Mouse (Mus musculus) embryonic facial prominence, embryonic 14.5 days (tissue): ENCODE data around the gene Edar. TPM values are rescaled to one million over a fixed set of nuclear protein-coding genes. Genes with fewer than 3 reads are reported as not detected.
"Not testable (repeated sequence)": the region's sequence is repeated elsewhere in the genome, so short reads cannot be mapped to it uniquely, and the experiment has no call there.

ENCODE experiments used
- ATAC-seq: fragments of 200-750 bp; cut with Nextera tagmentation; 2 replicates; pipeline ENCODE4 v1.8.0; 2017; ENCODE audit warnings: low read depth, moderate number of reproducible peaks, moderate TSS enrichment
- DNase-seq: peaks from one replicate; pipeline ENCODE4 v3.0.0-alpha.2; 2015; ENCODE audit warnings: low spot score
- H3K27ac ChIP-seq: fragments of 300-500 bp; sonication (generic); replicated peaks from 2 replicates; pipeline ENCODE4 v1.5.1; 2014; ENCODE audit warnings: low read depth, mild to moderate bottlenecking, low read length, moderate library complexity
- H3K27me3 ChIP-seq: fragments of 300-500 bp; sonication (generic); replicated peaks from 2 replicates; pipeline ENCODE4 v1.6.1; 2014; ENCODE audit warnings: low read length; ENCODE audit not compliant: control insufficient read depth, insufficient read depth
- H3K36me3 ChIP-seq: fragments of 300-500 bp; sonication (generic); 2 replicates; pipeline ENCODE4 v1.6.1; 2014; ENCODE audit warnings: low read length, mixed read lengths; ENCODE audit not compliant: control insufficient read depth, insufficient read depth
- H3K4me1 ChIP-seq: fragments of 300-500 bp; sonication (generic); 2 replicates; pipeline ENCODE4 v1.6.1; 2014; ENCODE audit warnings: antibody characterized with exemption, low read length; ENCODE audit not compliant: control insufficient read depth, insufficient read depth
- H3K4me2 ChIP-seq: fragments of 300-500 bp; sonication (generic); 2 replicates; pipeline ENCODE4 v1.6.1; 2014; ENCODE audit warnings: low read depth, mild to moderate bottlenecking, low read length, moderate library complexity, mixed read lengths
- H3K4me3 ChIP-seq: fragments of 300-500 bp; sonication (generic); 2 replicates; pipeline ENCODE4 v1.5.1; 2014; ENCODE audit warnings: low read depth, mild to moderate bottlenecking, low read length
- H3K9ac ChIP-seq: fragments of 300-500 bp; sonication (generic); 2 replicates; pipeline ENCODE4 v1.6.1; 2014; ENCODE audit warnings: low read depth, mild to moderate bottlenecking, low read length, moderate library complexity, mixed read lengths
- H3K9me3 ChIP-seq: fragments of 300-500 bp; sonication (generic); 2 replicates; pipeline ENCODE4 v1.6.1; 2016; ENCODE audit warnings: low read length; ENCODE audit not compliant: control insufficient read depth
- WGBS: fragments of 180-500 bp; shearing (Covaris S2); extraction: QIAGEN DNeasy Blood & Tissue Kit; methylation state at CpG from one replicate; pipeline ENCODE4 v1.1.7; 2014; 5-methylcytosine and 5-hydroxymethylcytosine counted together
- polyA plus RNA-seq: library from polyadenylated mRNA; unstranded; fragments of >200 nt; fragmentation: Nextera tagmentation; extraction: Ambion mirVana; gene quantifications from 2 replicates; pipeline ENCODE4 v1.2.1, GENCODE M21; 2014

Edar gene
- 1.4 and 2.6 TPM in 2 replicates for polyA plus RNA-seq

DNA sequence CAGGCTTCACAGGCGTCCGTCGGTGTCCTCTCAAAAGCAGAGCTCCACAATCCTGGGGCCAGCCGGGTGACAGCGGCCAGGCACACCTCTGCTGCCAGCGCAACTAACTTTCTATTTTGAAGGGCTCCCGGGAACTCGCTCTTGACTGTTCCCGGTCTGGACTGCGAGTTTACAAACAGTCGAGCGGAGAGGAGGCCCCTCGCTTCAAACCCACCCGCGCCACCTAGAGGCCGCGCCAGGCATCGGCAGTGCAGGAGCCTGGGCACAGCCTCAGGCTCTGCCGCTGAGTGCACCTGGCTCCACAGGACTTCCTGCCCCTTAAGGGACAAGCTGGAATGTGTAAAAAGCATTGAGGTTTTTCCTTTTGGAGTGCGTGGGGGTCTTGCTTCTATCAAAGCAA is at the start of gene Edar:
Edar (minus strand) TSS at position 122 of the 400 bp plus-strand sequence.
- Histone ChIP-seq H3K4me1 (no peaks in the 10 kb centered on the region), H3K9ac (peak within 1 kb of the TSS; percentile 63), H3K4me3 (peak within 1 kb of the TSS; percentile 43), H3K9me3 (no peaks in the 10 kb centered on the region), H3K4me2 (peak within 1 kb of the TSS; percentile 67), H3K36me3 (no peaks in the 10 kb centered on the region), H3K27ac (no peak within 1 kb of the TSS), H3K27me3 (no peaks in the 10 kb centered on the region)
- peak; percentile 90 for ATAC-seq
- 5% methylated on average over 20 of the region's 20 CpGs for WGBS
- DNase-seq, result peak; percentile 83

DNA sequence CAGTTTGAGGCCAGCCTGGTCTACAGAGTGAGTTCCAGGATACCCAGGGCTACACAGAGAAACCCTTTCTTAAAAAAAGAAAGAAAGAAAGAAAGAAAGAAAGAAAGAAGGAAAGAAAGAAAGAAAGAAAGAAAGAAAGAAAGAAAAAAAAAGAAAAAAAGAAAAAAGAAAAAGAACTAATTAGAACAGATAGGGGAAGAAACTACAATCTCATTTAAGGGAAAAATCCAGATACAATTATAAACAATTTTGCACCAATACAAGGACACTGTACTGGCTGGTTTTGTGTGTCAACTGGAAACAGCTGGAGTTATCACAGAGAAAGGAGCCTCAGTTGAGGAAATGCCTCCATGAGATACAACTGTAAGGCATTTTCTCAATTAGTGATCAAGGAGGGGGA is 42.7 kb upstream of the Edar start, which contains the start of gene Gm17542:
Gm17542 (minus strand) TSS at position 101 of the 400 bp plus-strand sequence.
- H3K4me2 ChIP-seq, H3K9ac ChIP-seq, H3K27ac ChIP-seq, H3K27me3 ChIP-seq, H3K36me3 ChIP-seq, ATAC-seq, DNase-seq, H3K4me3 ChIP-seq, H3K9me3 ChIP-seq, H3K4me1 ChIP-seq: not testable (repeated sequence)

DNA sequence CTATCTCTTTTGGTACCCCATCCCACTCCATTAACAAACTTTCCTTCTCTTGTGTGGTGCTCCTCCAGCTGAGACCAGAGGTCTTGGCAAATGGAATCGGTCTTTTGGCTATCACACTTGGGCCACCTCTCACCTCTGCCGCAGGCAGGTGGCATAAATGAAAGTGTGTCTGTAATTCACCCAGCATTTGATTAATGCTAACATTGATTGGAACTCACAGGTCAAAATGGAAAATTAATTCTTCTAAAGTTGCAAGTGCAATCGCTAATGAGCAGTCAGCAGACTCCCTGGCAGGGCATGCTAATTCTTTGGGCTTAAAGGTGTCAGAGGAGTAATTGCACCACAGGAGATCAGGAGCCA is 39.3 kb upstream of the Edar start:
- Histone ChIP-seq H3K9me3 (peaks cover 4% of the 10 kb centered on the region; the same call in 1 of the 2 replicates), H3K4me3 (no peak overlapping the region), H3K4me2 (peak overlapping the region; percentile 56), H3K36me3 (no peaks in the 10 kb centered on the region), H3K9ac (no peak overlapping the region), H3K27me3 (no peaks in the 10 kb centered on the region), H3K27ac (no peak overlapping the region), H3K4me1 (0 out of 2 replicates have a peak, but pooled peaks cover 5% of the 10 kb centered on the region)
- ATAC-seq, result no peak
- no peak for DNase-seq
- WGBS, result 61% methylated on average over 3 of the region's 3 CpGs

- 28% methylated on average over 24 of the region's 24 CpGs for WGBS
- Histone ChIP-seq H3K4me3 (peak overlapping the region; percentile 27), H3K27ac (no peak overlapping the region)
Measured at GRCm38 (mm10) chr10:58713855-58714788, 38.7 kb upstream of the Edar start.

GRCm38 (mm10) chr10:58713225-58713624 is 37.8 kb upstream of the Edar start:
- H3K9ac ChIP-seq, result no peak overlapping the region
- H3K27ac ChIP-seq, result no peak overlapping the region
- no peak overlapping the region for H3K4me2 ChIP-seq
- DNase-seq (no peak), ATAC-seq (no peak)
- WGBS, result 91% methylated on average over 7 of the region's 7 CpGs
- no peak overlapping the region for H3K4me3 ChIP-seq
- no peaks in the 10 kb centered on the region for H3K27me3 ChIP-seq
- H3K4me1 ChIP-seq, result 0 out of 2 replicates have a peak, but pooled peaks cover 5% of the 10 kb centered on the region
- no peaks in the 10 kb centered on the region for H3K36me3 ChIP-seq
- H3K9me3 ChIP-seq, result peaks cover 4% of the 10 kb centered on the region; the same call in 1 of the 2 replicates

More at GRCm38 (mm10) chr10:58713855-58714788, 38.7 kb upstream of the Edar start:
- Histone ChIP-seq H3K9me3 (peaks cover 4% of the 10 kb centered on the region; the same call in 1 of the 2 replicates), H3K36me3 (no peaks in the 10 kb centered on the region), H3K4me1 (0 out of 2 replicates have a peak, but pooled peaks cover 5% of the 10 kb centered on the region), H3K27me3 (no peaks in the 10 kb centered on the region), H3K4me2 (peak overlapping the region; percentile 56), H3K9ac (no peak overlapping the region)
- ATAC-seq (no peak), DNase-seq (peak; percentile 49)

GRCm38 (mm10) chr10:58709021-58709420 is 33.6 kb upstream of the Edar start:
- H3K4me3 ChIP-seq, result no peak overlapping the region
- no peaks in the 10 kb centered on the region for H3K36me3 ChIP-seq
- no peak overlapping the region for H3K27ac ChIP-seq
- H3K4me1 ChIP-seq, result 0 out of 2 replicates have a peak, but pooled peaks cover 4% of the 10 kb centered on the region
- no peak overlapping the region for H3K4me2 ChIP-seq
- H3K9ac ChIP-seq, result no peak overlapping the region
- H3K9me3 ChIP-seq, result no peaks in the 10 kb centered on the region
- ATAC-seq (no peak), DNase-seq (no peak)
- WGBS, result 81% methylated on average over 4 of the region's 4 CpGs
- H3K27me3 ChIP-seq, result no peaks in the 10 kb centered on the region

GRCm38 (mm10) chr10:58700578-58700977 is 25.1 kb upstream of the Edar start:
- Histone ChIP-seq H3K4me1 (no peaks in the 10 kb centered on the region), H3K36me3 (no peaks in the 10 kb centered on the region), H3K4me3 (no peak overlapping the region), H3K4me2 (no peak overlapping the region), H3K27me3 (no peaks in the 10 kb centered on the region), H3K9ac (no peak overlapping the region), H3K27ac (no peak overlapping the region), H3K9me3 (no peaks in the 10 kb centered on the region)
- ATAC-seq, result peak; percentile 63; the same call in 1 of the 2 replicates
- peak; percentile 12 for DNase-seq
- WGBS, result 51% methylated on average over 6 of the region's 6 CpGs

DNA sequence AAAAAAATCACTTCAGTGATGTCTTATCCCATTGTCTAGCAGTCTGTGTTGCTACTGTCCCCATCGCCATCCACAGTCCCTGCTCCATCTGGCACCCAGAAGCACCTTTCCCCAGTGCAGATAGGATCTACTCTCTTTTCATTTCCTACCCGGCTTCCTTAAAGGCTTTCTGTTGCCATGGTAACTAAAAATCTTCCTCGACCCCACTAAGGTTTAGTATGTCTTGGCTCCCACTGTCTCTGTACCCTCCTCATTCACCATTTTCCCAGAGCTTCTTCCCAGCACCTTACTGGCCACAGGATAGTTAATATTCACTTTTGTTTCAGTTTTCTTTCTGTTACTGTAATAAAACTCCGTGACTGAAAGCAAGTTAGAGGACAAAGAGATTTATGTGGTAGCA is 24.7 kb upstream of the Edar start:
- H3K4me1 ChIP-seq, result no peaks in the 10 kb centered on the region
- H3K9ac ChIP-seq, result no peak overlapping the region
- H3K27ac ChIP-seq, result no peak overlapping the region
- no peak for DNase-seq
- H3K27me3 ChIP-seq, result no peaks in the 10 kb centered on the region
- no peak overlapping the region for H3K4me3 ChIP-seq
- WGBS, result 36% methylated on average over 4 of the region's 4 CpGs
- no peak overlapping the region for H3K4me2 ChIP-seq
- no peaks in the 10 kb centered on the region for H3K9me3 ChIP-seq
- no peak for ATAC-seq
- no peaks in the 10 kb centered on the region for H3K36me3 ChIP-seq
